Mouse (Mus musculus) gastrocnemius, adult 8-10 months (tissue): ENCODE data around the gene Pdia6. TPM values are rescaled to one million over a fixed set of nuclear protein-coding genes. Genes with fewer than 3 reads are reported as not detected.

Source experiments
- DNase-seq, 2 experiments: peaks; one replicate each; pipeline ENCODE4 v3.0.0; 2022; ENCODE audit warnings: low spot score in 2 of 2
- total RNA-seq, 4 experiments: library from RNA; stranded (reverse); gene quantifications; 2 replicates each; pipeline ENCODE4 v1.2.4; 2022

Pdia6 gene
- total RNA-seq, 4 experiments from 2014 or later, result 35.7 to 39.4 (median 37.3) TPM

DNA sequence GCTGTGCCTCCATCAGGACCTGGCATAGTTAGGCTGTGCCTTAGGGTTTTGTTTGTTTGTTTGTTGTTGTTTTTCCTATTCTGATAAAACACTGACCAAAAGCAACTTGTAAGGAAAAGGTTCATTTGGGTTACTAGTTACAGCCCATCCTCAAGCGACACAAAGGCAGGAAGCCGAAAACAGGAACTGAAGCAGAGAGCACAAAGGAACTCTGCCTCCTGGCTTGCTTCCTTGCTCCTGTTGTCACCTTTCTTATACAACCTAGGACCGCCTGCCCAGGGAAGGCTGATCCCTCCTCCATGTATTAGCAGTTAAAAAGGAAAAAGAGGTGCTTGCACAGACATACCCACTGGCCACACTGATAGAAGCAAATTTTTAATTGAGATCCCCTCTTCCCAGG is 2.5 kb upstream of the Pdia6 start:
- DNase-seq, result no peak

DNA sequence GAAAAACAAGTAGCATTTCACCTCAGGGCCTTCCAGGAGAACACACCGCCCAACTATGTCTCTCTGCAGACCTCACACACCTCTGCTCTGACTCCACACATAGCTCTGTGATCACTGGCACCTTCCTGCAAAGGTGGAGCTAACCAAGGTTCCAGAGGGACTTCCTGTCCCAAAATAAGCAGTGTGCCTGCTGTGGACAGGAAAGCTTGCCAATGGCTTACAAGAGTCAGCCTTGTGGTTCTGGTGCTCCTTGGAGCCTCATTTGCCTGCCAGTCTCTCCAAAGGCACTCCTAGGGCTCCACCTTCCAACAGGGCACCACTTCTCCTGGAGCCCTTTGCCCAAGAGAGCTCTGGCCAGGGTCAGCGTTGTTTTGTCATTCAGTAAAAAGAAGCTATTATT is 1.5 kb upstream of the Pdia6 start:
- DNase-seq, result no peak

DNA sequence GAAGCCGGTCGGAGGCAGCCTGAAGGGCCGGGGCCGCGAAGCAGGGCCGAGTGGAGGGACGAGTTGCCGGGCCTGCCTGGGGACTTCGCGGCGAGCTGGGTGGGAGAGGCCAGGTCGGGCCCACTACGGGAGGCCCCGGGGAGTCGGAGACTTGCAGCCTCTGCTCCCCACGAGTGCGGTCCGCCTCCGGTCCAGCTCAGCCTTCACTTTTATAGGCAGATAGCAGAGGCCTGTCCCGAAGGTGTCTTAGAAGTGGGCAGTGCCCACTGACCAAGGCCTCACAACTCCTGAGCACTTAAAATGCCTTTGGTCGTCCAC is 287 bp downstream of the Pdia6 start:
- no peak for DNase-seq

DNA sequence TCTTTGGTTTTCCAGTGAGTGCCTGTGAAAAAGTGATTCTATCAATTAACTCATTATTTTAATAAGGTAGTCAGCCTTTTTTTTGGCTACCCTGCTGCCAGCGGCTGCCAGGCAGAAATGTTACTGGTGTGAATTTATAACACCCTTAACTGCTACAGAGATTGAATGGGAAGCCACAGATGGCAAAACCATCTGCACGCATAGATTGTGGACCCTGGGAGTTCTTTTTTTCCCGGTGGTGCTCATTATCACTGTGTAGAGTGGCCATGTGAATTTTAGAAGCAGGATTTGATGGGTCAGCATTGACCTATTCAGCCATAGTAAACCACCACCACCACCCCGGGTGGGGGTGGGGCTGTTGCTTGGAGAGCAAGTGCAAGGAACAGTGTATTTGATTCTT is 971 bp downstream of the Pdia6 start:
- DNase-seq, result no peak

DNA sequence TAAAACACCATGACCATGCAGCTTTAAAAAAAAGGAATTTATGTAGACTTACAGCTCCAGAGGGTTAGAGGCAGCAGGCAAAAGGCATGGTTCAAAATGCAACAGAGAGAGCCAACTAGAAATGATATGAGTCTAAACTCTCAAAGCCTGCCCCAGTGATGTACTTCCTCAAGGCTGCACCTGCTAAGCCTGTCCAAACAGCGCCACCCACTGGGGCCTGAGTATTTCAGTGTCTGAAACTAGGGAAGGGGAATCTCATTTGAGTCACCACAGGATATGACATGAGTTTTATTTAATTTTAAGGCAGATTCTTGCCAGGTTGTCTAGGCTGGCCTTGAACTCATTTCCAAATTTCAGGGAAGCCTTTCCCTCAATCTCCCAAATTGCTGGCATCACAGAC is 4.9 kb downstream of the Pdia6 start:
- no peak for DNase-seq

DNA sequence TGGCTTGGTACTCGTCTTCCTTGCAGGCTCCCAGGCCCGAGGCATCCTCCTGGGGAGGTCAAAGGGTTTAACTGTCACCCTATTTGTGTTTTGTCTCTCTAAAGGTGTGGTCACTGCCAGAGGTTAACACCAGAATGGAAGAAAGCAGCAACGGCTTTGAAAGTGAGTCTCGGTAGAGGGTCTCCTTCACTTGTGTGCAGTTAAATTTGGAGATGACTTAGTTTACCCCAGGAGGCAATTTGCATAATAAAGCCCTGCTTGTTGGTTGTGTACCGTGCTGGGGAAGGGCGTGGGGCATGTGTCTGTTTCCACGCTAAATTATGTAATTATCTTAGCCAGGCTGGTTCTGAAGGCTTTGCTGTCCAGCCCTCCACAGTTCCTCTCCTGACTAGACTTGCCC is 7.5 kb downstream of the Pdia6 start:
- no peak for DNase-seq

DNA sequence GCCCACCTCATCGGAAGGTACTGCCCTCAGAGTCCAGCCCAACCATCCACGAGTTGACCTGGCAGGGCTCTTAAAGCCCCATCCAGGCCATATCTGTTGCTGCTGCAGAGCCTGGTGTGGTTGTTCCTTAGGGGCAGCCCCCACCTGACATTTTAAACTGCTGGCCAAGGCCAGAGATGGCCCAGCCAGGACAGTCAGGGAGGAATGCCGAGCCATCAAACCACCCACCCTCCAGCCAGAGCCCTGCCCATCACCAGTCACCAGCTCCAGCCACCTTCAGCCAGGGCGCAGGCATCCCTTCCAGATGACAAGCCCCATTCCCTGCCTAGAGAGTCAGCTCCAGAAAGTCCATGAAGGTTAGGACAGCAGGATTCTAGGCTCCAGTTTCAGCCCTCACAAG is 22.2 kb downstream of the Pdia6 start:
- no peak for DNase-seq

DNA sequence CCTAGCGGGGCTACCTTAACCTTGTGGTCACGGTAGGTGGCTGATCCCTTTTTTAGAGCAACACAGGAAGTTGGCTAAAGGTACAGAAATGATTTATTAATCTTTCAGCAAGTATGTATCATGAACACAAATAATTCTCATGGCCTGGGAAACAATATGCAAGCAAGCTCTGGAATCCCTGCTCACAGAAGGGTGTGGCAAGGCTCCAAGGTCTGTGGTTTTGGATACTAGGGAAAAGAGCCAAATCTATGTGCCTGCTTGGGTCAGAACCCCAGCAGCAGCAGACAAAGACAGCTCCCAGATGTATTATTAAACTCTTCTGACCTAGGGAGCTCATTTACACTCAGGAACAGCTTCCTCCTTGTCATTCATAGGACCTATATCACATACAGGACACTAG is 22.7 kb downstream of the Pdia6 start:
- no peak for DNase-seq

DNA sequence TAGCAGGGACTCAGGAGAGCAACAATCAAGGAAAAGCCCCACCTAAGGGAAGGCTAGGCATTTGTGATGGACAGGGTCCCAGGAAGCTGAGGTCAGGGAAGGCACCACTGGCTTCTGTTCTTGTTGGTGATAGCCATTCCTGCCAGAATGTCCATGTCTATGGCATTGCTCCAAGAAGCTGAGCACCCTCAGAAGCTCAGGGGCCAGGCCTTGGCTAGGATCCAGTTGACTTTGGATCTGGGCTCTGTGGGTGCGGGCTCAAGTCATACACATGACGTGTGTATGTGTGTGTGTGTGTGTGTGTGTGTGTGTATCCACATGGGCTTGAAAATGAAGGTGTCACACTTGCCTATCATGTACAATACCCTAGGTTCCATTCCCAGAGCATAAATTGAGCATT is 23.6 kb downstream of the Pdia6 start:
- no peak for DNase-seq

DNA sequence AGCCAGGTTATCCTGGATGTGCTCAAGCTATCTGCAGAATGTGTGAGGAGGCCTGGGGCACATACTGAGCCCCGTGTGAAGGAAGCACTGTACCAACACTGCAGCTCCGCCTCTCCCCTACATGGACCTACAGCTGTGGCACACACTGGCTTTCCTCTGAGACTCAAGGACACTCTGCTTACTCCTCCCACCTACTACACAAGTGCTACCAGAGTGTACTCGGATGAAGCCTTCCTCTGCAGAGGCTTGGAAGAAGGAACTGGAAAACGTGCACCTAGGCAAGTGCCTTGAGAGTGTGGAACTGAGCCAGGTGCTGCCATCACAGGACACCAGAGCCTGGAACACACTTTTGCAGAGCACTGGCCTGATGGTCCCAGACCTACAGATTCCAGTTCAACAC is 24.2 kb downstream of the Pdia6 start:
- no peak for DNase-seq

DNA sequence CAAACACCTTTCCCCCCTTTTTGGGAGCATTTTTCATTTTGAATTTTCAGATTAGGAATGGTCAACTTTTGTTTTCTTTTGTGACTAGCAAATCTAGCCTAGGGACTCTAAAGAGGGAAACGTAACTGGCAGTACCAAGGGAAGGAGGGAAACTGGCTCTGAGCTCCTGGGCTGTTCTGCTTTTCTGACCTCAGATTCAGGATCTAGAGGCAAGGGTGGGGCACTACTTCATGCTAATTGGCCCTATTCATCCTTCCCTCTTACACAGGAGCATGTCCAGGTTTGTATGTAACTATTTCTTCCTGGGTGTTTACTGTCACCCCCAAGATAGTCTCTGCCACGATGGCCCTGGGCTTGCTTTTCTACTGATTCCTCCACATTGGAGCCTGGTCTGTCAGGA is 30.6 kb downstream of the Pdia6 start:
- DNase-seq, result no peak

DNA sequence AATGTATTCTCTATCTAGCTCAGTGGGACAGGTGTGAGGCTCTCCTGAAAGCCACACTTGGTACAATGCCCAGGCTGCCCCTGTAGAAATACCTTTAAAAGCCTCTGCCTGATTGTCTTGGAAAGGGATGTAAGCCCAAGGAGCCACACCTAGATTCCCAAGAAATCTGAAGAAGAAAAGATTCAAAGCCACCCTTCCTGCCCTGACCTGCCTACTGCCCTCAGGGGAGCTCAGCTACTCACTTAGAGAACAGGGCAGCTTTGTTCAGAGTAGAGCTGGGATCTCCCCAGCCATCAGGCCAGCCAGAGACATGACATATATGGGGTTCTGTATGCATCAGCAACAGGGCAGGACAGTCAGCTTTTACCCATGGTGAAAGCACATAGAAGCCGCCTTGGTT is 33.6 kb downstream of the Pdia6 start:
- no peak for DNase-seq

DNA sequence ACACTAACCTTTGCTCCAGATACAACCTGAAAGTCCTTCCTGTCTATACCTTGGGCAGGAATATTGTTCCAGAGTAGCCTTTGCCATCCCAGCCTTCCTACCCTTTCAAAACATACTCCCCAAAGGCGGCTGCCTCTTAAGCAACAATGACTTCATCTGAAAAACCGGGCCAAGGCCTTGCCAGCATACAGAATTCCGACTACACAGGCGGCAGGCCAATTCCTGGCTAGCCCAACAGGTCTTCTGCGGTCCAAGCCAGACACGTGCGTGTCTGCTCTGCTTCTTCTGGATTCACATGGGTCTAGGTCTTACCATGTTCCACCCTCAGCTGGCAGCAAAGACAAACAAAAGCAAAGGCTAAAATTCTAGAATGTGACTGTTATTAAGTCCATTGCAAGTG is 39.1 kb downstream of the Pdia6 start:
- no peak for DNase-seq

DNA sequence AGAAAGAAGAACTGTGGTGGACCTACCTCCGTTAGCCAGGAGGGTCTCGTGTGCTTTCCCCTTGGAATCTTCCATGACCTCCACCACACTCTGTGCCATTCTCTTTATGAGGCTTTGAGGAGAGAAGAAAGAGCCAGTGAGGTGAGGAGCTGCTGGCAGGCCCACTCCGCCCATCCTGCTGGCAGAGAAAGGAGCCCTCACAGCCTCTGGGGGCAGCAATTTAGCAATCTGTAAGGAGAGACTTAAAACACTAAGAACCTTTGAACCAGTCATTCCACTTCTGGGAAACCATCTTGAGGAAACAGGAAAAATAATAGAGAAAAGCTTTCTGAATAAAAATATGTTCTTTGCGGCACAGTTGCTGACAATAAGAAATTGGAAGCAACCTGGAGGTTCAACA is 41.9 kb downstream of the Pdia6 start:
- DNase-seq, result no peak

DNA sequence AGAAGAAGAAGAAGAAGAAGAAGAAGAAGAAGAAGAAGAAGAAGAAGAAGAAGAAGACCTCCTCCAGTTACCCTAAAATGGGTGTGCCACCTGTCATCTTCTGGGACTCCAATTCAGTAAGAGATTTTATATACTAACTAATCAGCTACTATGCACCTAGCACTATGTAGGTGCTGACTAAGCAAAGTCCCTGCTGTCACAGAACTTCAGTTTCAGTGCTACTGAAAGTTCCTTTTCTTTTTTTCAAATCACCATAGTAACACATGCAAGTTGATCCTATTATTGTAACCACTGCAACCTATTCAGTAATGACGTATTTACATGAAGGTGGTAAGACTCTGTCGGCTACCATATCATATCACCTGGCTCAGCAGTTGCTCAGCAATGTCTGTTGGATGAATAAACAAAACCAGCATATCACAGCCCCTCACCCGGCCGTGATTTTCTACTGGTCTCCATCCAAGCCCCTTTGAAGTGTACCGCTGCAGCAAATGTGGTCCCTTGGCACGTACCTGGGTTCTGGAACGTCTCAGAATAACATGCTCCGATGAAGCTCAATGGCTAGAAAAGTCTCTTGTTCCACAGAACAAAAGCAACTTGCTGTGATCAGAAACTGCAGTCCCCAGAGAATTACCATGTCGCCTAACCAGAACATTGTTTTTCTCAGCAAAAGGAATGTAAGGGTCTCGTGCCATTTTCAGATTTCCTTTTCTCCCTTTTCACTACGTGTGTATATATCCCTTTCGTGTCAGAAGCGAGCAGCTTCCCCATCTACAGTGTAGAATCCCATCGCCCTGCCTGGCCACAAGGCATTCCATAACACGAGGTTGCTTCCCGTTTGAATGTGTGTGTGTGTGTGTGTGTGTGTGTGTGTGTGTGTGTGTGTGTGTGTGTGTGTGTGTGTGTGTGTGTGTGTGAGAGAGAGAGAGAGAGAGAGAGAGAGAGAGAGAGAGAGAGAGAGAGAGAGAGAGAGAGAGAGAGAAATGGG is 44.8 kb downstream of the Pdia6 start:
- no peak for DNase-seq

DNA sequence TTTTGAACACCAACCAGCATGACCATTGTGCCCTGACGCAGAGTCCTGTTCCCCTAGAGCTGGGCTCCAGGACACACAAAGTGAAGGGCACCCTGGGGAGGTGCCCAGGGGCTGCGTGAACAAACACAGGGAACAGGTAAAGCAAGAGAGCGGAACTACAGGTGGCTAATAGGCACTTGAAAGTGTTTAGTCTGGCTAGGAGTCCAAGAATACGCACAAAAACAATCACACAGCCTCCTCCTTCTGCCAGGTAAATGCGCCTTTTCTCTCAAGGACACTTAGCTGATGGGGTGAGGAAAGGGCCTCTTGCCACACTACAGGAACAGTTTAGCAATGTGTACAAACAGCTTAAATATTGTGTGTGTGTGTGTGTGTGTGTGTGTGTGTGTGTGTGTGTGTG is 49.8 kb downstream of the Pdia6 start:
- no peak for DNase-seq

DNA sequence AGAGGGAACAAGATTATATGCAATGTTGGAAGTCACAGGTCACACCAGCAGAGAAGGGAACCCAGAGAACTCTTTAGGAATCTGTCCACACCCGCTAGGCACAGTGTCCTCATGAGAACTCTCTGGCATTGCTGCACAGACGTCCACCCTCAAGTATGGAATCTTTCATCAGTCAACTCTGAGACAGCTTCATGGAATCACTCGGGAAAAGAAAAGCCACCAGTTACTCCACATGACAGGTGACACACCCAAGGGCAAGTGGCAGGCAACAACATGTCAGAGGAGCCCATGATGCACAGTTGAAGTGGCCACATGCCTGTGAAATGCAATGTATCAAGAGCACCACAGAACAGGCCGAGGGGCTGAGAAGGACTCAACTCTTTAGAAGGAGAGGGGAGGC is 51.6 kb downstream of the Pdia6 start:
- DNase-seq, result no peak

DNA sequence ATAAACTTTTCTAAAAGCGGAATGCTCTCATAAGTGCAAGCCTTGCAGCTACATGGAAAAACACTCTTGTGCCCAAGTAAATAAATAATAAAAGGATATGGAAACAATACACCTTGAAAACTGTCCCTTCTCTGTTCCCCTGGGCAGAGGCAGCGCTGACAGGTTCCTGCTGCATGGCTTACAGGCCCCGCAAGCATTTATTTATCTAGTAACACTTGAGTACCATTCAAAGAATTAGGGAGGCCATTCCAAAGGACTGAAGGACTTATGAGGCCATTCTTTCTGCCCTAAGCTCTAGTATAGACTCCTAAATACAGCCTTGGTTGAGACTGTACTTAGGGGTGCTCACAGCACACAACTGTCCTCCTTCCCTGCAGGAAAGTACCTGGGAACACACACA is 52.1 kb downstream of the Pdia6 start:
- no peak for DNase-seq

DNA sequence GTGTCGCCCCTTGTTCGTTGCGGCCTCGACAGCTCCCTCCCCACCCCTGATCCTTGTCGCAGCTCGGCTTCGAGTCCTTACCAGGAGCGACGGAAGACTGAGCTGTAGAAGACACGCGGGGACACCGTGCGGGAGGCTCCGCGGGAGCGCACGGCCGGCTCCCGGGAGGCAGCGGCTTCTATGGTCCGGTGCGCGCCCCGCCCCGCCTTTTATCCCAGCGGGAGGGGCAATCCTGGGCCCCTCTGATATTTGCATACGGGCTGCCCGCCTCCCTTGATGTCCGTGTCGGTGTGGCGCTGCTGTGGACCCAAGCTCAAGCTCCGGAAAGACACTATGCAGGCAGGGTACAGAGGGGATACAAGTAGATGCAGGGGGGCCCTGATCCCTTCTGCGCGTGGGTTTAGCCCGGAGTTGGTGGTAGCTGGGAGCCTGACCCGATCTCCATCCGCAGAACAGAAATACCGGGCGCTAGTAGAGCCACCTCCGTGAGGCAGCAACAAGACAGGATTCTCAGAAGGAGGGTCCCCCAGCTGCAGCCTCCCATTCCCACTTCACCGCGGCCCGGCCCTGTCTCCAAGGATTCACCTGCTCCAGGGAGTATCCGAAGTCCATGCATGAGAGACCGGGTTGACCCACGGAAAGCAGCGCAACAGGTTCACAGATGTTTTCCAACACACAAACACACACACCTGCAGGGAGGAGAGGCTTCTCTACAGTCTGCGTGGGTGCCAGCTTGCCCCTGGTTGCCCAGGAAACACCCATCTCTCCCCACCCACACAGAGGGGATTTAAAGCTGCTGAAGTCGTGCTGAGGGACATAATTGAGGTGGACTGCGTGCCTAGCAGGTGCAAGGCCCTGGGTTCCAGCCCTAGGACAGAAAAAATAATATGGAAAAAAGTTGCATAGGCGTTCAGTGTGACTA is 58.5 kb downstream of the Pdia6 start:
- no peak for DNase-seq

DNA sequence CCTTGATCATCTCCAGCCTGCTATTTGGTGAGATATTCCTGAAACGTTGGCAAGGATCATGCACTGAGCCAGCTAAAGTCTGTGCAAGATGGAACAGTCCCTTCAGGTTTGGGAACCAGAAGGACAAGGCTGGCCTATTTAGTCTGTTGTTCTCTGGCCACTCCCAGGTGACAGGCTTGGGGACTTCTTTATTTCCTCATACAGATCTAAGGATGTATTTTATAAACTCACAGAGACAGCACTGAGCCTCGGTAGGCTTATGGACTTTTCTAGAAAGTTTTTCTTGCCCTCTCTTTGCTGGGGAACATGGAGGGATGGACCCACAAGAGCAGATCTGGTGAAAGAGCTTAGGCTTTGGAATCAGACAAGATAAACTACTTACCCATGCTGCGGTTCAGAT is 62.9 kb downstream of the Pdia6 start, which contains the start of gene Atp6v1c2:
TSS of gene Atp6v1c2 (minus strand) at position 101 of the 400 bp plus-strand sequence.
- DNase-seq, result no peak

DNA sequence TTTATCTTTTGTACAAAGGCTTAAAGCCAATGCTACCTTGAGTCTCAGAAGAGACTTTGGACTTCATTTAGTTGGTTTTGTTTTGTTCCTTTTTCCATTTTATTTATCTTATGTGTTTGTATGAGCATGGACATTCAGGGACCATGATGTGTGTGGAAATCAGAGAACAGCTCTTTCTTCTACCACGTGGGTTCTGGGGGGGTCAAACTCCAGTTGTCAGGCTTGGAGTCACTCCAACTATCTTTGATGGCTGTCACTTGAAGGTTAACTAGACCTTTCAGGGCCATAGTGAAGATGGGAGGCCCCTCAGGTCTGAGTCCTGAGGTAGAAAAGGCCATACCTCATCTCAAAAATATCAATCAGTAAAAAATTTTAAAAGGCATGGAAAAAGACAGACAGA is 67.1 kb downstream of the Pdia6 start:
- no peak for DNase-seq
